Mouse (Mus musculus) common myeloid progenitor, adult 5-6 weeks (primary cell): ENCODE data around the gene Tom1l2. TPM values are rescaled to one million over a fixed set of nuclear protein-coding genes. Genes with fewer than 3 reads are reported as not detected.

Source experiments
- ATAC-seq: replicated peaks from 2 replicates; pipeline ENCODE4 v1.8.0; 2016; ENCODE audit warnings: low read depth, mild to moderate bottlenecking, moderate TSS enrichment, inconsistent platforms; ENCODE audit not compliant: poor library complexity, severe bottlenecking
- total RNA-seq: library from RNA; stranded (forward); fragments of 200-1000, 187-1606 nt; gene quantifications from 2 replicates; pipeline ENCODE4 v1.2.3, GENCODE M21; 2017

Gene Tom1l2
- total RNA-seq, 1 experiment from 2014 or later, result 7.1 TPM

GRCm38 (mm10) chr11:60188275-60188853 lies 164.3 kb downstream of the Tom1l2 start:
- no peak for ATAC-seq

- no peak for ATAC-seq
These were observed 165.6 kb downstream of the Tom1l2 start for GRCm38 (mm10) chr11:60187070-60187469.

- ATAC-seq, result peak; percentile 84
These were observed 167.1 kb downstream of the Tom1l2 start for GRCm38 (mm10) chr11:60185396-60186231.

- ATAC-seq, result peak; percentile 16
These were observed 168.1 kb downstream of the Tom1l2 start for GRCm38 (mm10) chr11:60184346-60185325.

GRCm38 (mm10) chr11:60182741-60183140 lies 170.0 kb downstream of the Tom1l2 start:
- ATAC-seq, result no peak

- ATAC-seq, result no peak
These were observed 170.5 kb downstream of the Tom1l2 start for GRCm38 (mm10) chr11:60182116-60182670.

- ATAC-seq, result no peak
These were observed 174.2 kb downstream of the Tom1l2 start for GRCm38 (mm10) chr11:60178506-60178905.

GRCm38 (mm10) chr11:60178005-60178404 lies 174.7 kb downstream of the Tom1l2 start:
- ATAC-seq, result no peak

GRCm38 (mm10) chr11:60176975-60177657 lies 175.6 kb downstream of the Tom1l2 start:
- ATAC-seq, result peak; percentile 39

Other genes with a start within 250 kb of the Tom1l2 start
- gene Rai1, start 247.9 kb downstream of the Tom1l2 start, total RNA-seq, result 15.5 and 21.1 TPM in 2 replicates
- 32.9 and 58.8 TPM in 2 replicates for gene Srebf1, start 130.3 kb downstream of the Tom1l2 start, total RNA-seq
- gene Drc3, start 424 bp upstream of the Tom1l2 start, total RNA-seq, result 1.6 TPM in 1 of 2 replicates, not detected in the other
- 36.5 and 41.0 TPM in 2 replicates for gene Gid4, start 64.2 kb upstream of the Tom1l2 start, total RNA-seq
- gene Atpaf2, start 65.6 kb upstream of the Tom1l2 start, total RNA-seq, result 46.2 and 57.6 TPM in 2 replicates
- 87.4 and 98.2 TPM in 2 replicates for gene Drg2, start 101.7 kb upstream of the Tom1l2 start, total RNA-seq
- 0.09 TPM in 1 of 2 replicates, not detected in the other for gene Myo15, start 116.4 kb upstream of the Tom1l2 start, total RNA-seq
- 30.4 and 31.4 TPM in 2 replicates for gene Alkbh5, start 183.5 kb upstream of the Tom1l2 start, total RNA-seq